Mouse (Mus musculus) liver, embryonic 14.5 days (tissue): ENCODE results near the gene Scel.

ENCODE experiments used
- CTCF ChIP-seq: IDR thresholded peaks from 2 replicates; pipeline ENCODE4 v1.5.1; 2016; ENCODE audit warnings: antibody characterized with exemption, low read depth, control low read depth
- EP300 ChIP-seq: IDR thresholded peaks from 2 replicates; pipeline ENCODE4 v1.6.1; 2016; ENCODE audit warnings: antibody characterized with exemption, low read depth

- TF ChIP-seq EP300: no peak
- no peak for TF ChIP-seq CTCF
Measured at GRCm38 (mm10) chr14:103657876-103658275, 144.7 kb downstream of the Scel start.
